Mouse (Mus musculus) megakaryocyte, embryonic 14.5 days (primary cell): ENCODE results near the gene Col15a1.

ENCODE experiments used
- FLI1 ChIP-seq: IDR thresholded peaks from 2 replicates; pipeline ENCODE4 v1.6.1; 2012; ENCODE audit warnings: low read length, inconsistent platforms, mixed read lengths
- GATA1 ChIP-seq: IDR thresholded peaks from 3 replicates; pipeline ENCODE4 v1.6.1; 2012; ENCODE audit warnings: mixed read lengths, low read length, inconsistent platforms, borderline replicate concordance

DNA sequence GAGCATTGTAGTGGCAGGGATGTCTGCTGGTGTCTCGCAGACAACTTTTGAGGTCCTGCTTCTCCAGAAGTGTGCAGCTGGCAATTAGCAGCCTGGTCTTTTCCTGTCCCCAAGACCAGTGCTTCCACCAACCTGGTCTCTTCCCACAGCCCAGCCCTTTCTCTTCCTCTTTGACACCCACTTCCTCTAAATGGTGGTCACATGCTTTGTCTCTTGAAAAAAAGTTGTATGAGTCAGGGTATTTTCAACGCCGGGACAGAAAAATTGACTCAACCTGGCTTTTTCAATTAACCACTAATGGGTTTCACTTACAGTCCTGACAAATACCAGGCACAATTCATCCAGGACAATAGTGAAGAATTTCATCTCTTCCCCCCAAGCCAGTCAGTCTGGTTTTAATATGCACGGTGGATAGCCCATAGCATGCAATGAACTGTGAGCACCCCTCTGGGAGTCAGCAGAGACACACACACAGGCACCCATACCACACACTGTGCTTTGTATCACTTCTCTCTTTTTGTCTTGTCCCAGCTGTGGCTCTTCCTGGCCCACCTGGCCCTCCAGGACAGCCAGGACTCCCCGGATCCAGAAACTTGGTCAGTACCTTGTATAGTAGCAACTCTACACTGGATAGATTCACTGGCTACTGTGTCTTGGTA, 95.5 kb downstream of the Col15a1 start:
- TF ChIP-seq GATA1 = no peak
- no peak for TF ChIP-seq FLI1
